Mouse (Mus musculus): ENCODE measurements around the gene Adam17. TPM values are rescaled to one million over a fixed set of nuclear protein-coding genes. Genes with fewer than 3 reads are reported as not detected.

The Adam17 gene
- total RNA-seq, 2 experiments from 2014 or later = 17.4 to 19.4 TPM

DNA sequence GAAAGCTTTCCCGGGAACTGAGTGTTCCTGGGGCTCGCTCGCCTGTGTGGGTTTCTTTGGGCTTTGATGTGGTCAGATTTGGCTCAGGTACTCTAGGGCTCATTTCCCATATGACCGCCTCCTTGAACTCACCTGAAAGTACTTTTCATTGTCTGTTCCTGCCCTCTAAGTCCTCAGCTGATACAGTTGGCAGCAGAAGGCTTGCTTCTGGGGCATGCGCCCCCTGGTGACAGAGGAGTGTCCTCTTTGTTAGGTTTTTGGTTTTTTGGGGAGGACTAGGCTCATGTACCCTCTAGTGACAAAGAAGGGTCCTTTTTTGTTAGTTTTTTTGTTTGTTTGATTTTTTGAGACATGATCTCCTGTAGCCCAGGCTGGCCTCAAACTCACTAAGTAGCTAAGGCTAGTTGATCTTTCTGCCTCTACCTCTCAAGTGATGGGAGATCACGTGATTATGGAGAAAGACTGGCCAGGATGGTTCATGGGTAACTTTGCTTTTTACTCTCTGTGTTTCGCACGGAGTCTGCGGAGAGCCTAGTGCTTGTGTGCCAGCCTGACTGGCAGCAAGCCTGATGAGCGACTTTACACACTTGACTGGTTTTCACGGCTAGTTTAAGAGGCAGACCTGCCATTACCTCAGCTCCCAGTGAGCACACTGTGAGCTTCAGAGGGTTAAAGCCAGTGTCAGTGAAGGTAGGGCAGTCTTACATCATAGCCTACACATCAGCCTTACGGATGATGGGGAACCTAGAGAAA, 55.1 kb downstream of the Adam17 start:
- intact Hi-C loops (cut with DNase I) = no loop called here
- peak; percentile 29 to 40 for DNase-seq

DNA sequence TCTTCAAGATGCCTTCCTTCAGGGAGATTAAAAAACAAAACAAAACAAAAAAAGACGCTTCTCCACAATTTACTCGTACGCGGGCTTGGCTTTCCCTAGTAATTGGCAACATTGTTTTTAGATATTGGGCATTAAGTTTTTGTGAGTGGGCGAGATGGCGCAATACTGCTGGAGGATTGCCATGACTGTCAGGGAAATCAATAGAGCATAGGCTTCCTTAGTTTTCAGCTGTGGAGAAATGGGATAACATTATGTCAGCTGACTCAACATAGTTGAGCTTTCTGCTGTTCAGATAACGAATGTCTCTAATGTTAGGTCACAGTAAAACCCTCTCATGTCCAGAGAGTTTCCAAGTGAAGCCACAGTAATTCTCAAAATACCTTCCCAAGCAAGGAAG, 56.6 kb downstream of the Adam17 start:
- peak in 1 of 2 experiments; percentile 38 for DNase-seq
- intact Hi-C loops (cut with DNase I) = no loop called here

GRCm38 (mm10) chr12:21315923-21316868, 57.2 kb downstream of the Adam17 start, which contains the start of gene Iah1:
TSS of gene Iah1 (plus strand) at chr12:21316389.
- peak; percentile 70 to 79 for DNase-seq
- intact Hi-C loops (cut with DNase I) = no loop called here

DNA sequence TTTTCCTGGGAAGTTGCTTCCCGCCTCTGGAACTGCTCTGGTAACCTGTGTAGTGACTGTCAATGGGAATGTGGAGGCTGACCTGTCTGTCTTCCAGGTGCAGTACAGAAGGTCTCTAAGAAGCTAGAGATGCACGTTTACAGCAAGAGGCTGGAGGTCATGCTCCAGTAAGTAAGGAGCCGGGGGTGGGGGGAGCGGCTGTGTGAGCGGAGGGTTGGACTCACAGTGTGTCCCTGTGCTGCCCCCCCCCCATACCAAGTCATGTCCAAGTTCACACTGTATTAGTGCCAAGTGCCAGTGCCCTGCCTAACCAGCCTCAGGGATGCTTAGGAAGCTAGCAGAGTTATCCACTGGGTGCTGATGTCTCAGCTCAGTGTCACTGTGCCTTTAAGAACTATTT, 61.2 kb downstream of the Adam17 start:
- DNase-seq = no peak
- intact Hi-C loops (cut with DNase I) = no loop called here

DNA sequence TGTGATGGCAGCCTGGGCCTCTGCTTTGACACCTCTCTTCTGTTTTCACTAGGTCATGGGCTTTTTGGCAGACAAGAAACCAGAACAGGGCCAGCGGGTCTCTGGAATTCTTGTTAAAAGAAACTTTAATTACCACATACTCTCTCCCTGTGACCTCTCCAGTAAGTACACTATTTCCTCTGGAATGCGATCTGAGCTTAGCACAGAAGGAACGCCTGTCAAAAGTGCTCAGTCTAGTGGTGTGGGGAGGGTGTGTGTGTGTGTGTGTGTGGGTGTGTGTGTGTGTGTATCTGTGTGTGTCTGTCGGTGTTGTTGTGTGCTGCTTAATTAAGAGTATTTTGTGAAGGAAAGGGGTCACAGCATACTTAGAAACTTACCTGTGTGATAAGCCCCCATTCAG, 66.7 kb downstream of the Adam17 start:
- DNase-seq = no peak
- intact Hi-C loops (cut with DNase I) = no loop called here

DNA sequence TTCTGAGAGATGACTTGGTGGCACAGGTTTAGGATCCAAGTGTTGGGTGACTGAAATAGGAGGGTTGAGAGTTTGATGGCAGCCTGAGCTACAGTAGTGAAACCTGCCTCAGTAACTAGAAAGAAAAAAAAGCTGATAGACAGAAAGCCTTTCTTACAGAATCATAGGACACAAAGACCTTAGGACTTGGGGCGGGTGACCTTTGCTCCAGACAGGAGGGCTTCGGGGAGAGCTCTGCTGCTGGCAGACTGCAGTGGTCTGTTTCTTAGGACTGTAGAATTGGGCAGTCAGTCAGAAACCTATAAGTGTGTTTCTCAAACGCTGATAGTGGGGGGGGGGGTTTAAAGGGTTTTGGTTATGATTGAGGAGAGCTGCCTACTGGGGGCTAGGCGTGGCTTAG, 67.7 kb downstream of the Adam17 start:
- intact Hi-C loops (cut with DNase I) = no loop called here
- no peak for DNase-seq

DNA sequence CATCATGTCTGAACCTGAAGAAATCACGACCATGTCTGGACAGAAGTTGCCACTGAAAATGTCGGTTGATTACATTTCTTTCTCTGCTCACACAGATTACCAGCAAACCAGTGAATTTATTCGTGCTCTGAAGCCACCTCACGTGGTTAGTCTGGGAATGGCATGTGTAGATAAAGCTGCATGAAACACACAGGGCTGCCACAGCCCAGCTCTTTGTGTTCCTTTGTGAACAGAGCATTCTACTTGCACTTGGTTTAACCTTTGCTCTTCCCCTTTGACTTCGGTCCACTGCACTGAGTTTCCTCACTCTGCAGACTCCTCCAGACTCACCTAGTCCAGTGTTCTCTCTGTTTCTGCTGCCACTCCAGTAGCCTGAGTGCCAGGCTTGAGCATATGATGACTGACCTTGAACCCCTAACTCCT, 71.1 kb downstream of the Adam17 start:
- DNase-seq = no peak
- intact Hi-C loops (cut with DNase I) = no loop called here

GRCm38 (mm10) chr12:21301932-21302331, 71.5 kb downstream of the Adam17 start:
- DNase-seq = no peak
- intact Hi-C loops (cut with DNase I) = no loop called here

DNA sequence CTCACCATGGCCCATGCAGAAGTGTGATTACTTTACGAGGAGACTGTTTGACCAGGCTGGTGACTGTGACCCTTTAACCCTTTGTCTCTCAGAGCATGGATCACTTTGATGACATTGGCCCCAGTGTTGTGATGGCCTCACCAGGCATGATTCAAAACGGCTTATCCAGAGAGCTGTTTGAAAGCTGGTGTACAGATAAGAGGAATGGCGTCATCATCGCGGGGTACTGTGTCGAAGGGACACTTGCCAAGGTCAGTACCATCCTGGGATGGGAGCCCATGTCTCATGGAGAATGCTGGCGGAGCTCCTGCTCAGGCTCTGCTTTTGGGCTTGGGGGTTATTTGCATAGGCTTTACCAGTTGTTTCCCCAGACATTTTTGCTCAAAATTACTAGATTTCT, 72.1 kb downstream of the Adam17 start:
- intact Hi-C loops (cut with DNase I) = no loop called here
- DNase-seq = no peak

GRCm38 (mm10) chr12:21298856-21299255, 74.6 kb downstream of the Adam17 start:
- intact Hi-C loops (cut with DNase I) = no loop called here
- no peak for DNase-seq

DNA sequence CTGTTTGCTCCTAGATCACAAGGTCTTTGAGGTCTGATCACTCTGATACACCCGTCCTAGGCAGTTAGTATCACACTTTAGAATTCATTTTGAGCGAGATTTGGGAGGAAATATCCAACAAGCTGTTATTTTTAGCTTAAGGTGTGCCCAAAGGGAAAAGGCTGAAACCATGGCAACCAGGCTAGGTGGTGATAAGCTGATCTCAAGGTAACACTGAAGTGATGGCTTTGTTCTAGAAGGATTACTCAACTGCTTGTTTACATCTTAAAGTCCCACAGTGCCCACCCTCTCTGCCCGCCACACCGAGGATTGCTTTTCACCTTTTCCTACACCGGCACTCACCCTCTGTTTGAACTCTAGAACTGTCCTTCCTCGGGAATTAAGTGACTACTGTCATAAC, 83.8 kb downstream of the Adam17 start:
- intact Hi-C loops (cut with DNase I) = no loop called here
- DNase-seq = no peak

DNA sequence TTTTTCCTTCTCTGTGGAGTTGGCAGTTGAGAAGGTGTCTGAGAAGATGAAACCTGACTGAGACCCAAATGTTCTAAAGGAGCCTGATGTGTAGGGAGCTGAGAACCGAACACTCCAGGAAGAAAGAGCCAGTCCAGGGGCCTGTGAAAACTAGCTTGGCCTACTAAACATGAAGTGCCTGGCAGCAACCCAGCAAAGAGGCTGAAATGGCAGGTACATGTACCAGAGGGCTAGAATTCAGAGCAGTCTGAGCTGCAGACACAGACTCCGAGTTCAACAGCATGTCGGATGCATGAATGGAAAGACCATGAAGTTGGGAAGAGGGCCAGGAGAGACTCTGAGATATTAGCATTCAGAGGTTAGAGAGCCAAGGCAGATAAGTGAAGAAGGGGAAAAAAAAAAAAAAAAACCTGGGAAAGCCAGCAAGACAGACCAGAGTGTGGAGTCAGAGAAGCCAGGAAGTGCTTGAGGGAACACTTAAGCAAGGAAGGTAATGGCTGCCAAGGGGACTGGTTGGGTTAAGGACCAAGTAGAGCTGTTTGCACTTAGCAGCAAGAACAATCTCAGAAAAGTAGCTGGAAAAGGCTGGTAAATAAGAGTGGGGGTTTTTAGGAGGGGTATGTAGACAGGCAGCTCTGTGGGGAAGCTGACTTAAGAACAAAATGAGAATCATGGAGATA, 84.6 kb downstream of the Adam17 start:
- DNase-seq = no peak
- intact Hi-C loops (cut with DNase I) = no loop called here

- no peak for DNase-seq
- intact Hi-C loops (cut with DNase I) = no loop called here
These were observed 86.5 kb downstream of the Adam17 start for GRCm38 (mm10) chr12:21286712-21287650.

GRCm38 (mm10) chr12:21286243-21286622, 87.2 kb downstream of the Adam17 start, which contains the start of gene Itgb1bp1:
TSS of gene Itgb1bp1 (minus strand) at chr12:21286284.
- intact Hi-C loops (cut with DNase I) = no loop called here
- DNase-seq = peak; percentile 99

DNA sequence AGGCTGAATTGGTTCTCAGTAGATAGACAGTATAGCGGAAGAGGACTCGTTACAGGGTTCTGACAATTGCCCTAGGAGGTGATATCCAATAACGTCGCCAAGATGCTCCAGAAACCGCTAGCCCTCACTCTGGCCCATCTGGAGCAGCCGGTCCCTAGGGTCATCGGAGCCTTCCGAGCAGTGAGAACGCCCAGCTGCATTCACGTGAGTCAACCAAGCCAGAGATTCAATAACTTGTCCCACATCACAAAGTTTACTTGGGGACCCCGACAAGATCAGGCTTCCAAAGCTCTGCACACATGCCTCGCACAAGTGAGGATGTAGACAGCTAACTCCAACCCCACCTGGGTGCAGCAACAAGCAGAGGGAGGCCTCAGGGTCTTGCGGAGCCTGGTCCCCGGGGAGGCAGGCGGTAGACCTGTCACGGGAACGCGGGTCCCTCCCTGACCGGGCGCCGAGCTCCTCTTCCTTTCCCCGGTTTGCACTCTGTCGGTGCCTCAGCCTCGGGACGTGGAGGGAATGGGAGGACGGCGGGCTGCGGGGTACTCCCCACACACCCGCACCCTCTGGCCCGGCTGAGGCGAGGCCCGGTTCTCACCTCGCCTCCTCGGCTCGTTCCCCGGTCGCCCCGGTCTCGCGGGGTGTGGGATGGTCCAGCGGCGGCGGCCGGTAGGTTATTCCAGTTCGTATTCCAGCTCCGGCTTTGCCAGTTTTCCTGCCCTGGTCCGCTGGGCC, 87.8 kb downstream of the Adam17 start:
- DNase-seq = no peak
- intact Hi-C loops (cut with DNase I) = no loop called here

DNA sequence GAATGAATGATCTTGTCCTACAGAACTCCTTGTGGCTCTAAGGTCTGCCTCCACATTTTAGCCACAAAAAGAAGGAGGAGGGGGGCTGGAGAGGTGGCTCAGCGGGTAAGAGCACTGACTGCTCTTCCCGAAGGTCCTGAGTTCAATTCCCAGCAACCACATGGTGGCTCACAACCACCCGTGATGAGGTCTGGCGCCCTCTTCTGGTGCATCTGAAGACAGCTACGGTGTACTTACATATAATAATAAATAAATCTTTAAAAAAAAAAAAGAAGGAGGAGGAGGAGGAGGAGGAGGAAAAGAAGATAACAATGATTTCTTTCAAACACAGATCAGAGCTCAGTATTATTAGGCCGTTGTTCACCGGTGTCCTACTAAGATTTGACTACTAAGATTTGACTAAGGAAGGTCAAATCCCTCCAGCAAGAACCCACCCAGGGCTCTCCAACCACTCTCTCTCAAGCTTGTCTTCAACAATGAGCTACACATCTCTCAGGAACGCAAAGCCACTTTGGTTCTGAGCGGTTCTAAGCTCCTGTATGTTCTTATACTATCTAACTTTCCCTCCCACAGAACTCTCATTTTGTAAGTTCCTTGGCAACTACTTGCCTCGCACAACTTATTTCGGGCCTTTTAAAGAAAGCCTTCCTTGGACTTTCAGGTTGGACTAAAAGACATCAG, 88.5 kb downstream of the Adam17 start, which contains the start of gene Cpsf3:
Gene Cpsf3 (plus strand): TSS at position 631 of the 681 bp plus-strand sequence.
- intact Hi-C loops (cut with DNase I) = no loop called here

DNA sequence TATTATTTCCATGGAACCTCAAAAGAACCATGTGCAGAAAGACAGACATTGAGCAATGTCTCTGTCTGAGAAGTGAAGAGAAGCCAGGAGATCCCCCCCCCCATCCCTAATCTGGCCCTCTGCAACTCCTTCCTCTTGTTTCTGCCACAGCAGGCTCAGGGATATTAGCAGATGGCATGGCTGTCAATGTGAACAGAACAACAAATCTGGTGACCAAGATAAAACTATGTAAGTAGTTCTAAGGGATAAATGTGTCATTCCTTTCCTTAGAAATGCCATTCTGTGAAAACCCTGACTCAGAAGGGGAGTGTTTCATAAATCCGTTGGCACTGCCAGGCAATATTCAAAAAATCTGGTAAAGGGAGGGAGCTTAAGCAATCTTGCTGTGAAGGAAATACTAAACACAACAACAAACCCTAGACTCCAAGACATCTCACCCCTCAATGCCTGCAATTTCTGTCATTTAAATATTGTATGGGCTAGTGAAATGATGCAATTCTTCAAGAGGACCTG, 96.0 kb downstream of the Adam17 start:
- intact Hi-C loops (cut with DNase I) = no loop called here
- no peak for DNase-seq

More for the DNA sequence above, 88.5 kb downstream of the Adam17 start, which contains the start of gene Cpsf3:
- no peak for DNase-seq

- intact Hi-C loops (cut with DNase I) = no loop called here
- DNase-seq = no peak
These were observed 99.0 kb downstream of the Adam17 start for GRCm38 (mm10) chr12:21274446-21274845.
